Mouse (Mus musculus) liver, embryonic 13.5 days (tissue): ENCODE measurements at regions not wholly inside any gene's neighbourhood (a gene's known extent, or its start where the extent isn't known, plus 50 kb on each side); places are given as distances from the start of the nearest gene placed in this dataset.
"Not testable (repeated sequence)": the region's sequence is repeated elsewhere in the genome, so short reads cannot be mapped to it uniquely, and the experiment has no call there.

Experiments
- ATAC-seq: fragments of 200-750 bp; cut with Nextera tagmentation; 2 replicates; pipeline ENCODE4 v1.8.0; 2017; ENCODE audit warnings: low read depth, mild to moderate bottlenecking, moderate number of reproducible peaks, moderate library complexity
- DNase-seq: peaks from one replicate; pipeline ENCODE4 v3.0.0; 2022
- H3K27ac ChIP-seq: fragments of 300-500 bp; sonication (generic); 2 replicates; pipeline ENCODE4 v1.5.1; 2015; ENCODE audit warnings: moderate library complexity, mild to moderate bottlenecking, inconsistent platforms
- H3K27me3 ChIP-seq: fragments of 300-500 bp; sonication (generic); 2 replicates; pipeline ENCODE4 v1.6.1; 2015; ENCODE audit warnings: mild to moderate bottlenecking, inconsistent platforms
- H3K36me3 ChIP-seq: fragments of 300-500 bp; sonication (generic); 2 replicates; pipeline ENCODE4 v1.6.1; 2015; ENCODE audit warnings: mild to moderate bottlenecking, inconsistent platforms
- H3K4me1 ChIP-seq: fragments of 300-500 bp; sonication (generic); replicated peaks from 2 replicates; pipeline ENCODE4 v1.6.1; 2015; ENCODE audit warnings: inconsistent platforms
- H3K4me2 ChIP-seq: fragments of 300-500 bp; sonication (generic); 2 replicates; pipeline ENCODE4 v1.6.1; 2015; ENCODE audit warnings: inconsistent platforms, mild to moderate bottlenecking, moderate library complexity
- H3K4me3 ChIP-seq: fragments of 300-500 bp; sonication (generic); replicated peaks from 2 replicates; pipeline ENCODE4 v1.5.1; 2015; ENCODE audit warnings: mild to moderate bottlenecking, inconsistent platforms
- H3K9ac ChIP-seq: fragments of 300-500 bp; sonication (generic); 2 replicates; pipeline ENCODE4 v1.6.1; 2015; ENCODE audit warnings: mild to moderate bottlenecking, inconsistent platforms
- H3K9me3 ChIP-seq: fragments of 300-500 bp; sonication (generic); replicated peaks from 2 replicates; pipeline ENCODE4 v1.6.1; 2016; ENCODE audit warnings: inconsistent platforms
- WGBS: fragments of 180-500 bp; shearing (Covaris S2); methylation state at CpG from one replicate; pipeline ENCODE4 v1.1.7; 2015; ENCODE audit not compliant: insufficient replicate concordance; 5-methylcytosine and 5-hydroxymethylcytosine counted together

DNA sequence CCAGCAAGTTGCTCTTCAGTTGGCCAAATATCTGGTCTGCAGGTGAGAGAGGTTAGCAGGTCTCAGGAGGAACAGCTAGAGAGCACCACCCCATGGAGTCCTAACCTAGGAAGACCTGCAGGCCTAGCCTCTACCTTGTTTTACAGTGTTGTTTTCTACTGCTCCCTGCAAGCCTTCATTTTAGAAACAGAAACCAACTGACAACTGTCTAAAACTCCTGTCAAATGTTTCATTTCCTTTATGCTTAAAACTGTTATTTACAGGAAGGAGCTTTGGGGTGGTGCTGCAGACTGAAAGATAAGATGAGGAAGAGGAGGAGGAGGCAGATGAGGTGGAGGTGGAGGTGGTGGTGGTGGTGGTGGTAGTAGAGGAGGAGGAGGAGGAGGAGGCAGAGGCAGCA is 96.6 kb upstream of the Selenop start:
- Histone ChIP-seq H3K36me3 (no peaks in the 10 kb centered on the region), H3K4me3 (no peak overlapping the region), H3K9ac (no peak overlapping the region), H3K4me1 (no peaks in the 10 kb centered on the region), H3K4me2 (no peak overlapping the region), H3K27me3 (no peaks in the 10 kb centered on the region), H3K27ac (no peak overlapping the region), H3K9me3 (no peaks in the 10 kb centered on the region)
- DNase-seq (no peak), ATAC-seq (no peak)

DNA sequence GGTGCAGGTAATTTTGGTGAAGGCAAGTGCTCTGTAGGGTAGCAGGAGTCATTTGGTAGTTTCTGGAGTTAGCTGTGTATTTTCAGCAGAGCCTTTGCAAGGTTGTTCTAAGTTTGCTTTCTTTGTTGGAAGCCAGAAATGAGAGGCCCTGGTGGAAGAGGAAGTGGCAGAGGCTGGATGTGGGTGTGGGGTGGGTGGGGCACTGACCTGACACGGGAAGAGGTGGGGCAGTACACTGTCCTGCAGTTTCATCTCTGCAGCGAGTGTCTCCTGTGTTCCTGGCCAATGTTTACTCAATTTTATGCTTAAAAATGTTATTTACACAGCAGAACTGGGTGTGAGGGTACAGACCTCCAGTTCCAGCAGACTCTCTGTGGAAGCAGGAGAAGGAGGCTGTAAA is 94.3 kb upstream of the Selenop start:
- ATAC-seq (no peak), DNase-seq (no peak)
- H3K4me2 ChIP-seq, result no peak overlapping the region
- 28% methylated on average over 2 of the region's 2 CpGs for WGBS
- no peak overlapping the region for H3K4me3 ChIP-seq
- no peaks in the 10 kb centered on the region for H3K27me3 ChIP-seq
- no peaks in the 10 kb centered on the region for H3K9me3 ChIP-seq
- H3K36me3 ChIP-seq, result no peaks in the 10 kb centered on the region
- no peak overlapping the region for H3K9ac ChIP-seq
- no peaks in the 10 kb centered on the region for H3K4me1 ChIP-seq
- H3K27ac ChIP-seq, result no peak overlapping the region

DNA sequence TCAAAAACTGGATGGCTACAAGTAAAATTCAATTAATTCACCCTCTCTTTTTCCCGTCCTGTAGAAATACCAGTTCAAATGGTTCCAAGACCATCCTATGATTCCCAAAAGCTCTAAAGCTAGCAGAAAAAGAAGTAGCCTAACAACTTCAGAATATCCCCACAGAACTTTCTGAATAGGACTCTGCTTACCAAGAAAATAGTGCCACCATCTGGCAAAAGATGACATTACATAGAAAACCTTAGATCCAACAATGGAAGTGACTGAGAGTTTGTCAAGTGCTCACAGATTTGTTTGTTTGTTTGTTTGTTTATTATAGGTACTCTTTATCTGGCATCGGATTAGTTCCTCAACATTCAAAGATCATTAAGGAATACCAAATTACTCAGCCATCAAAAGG is 93.5 kb upstream of the Selenop start:
- Histone ChIP-seq H3K4me2 (no peak overlapping the region), H3K9me3 (no peaks in the 10 kb centered on the region), H3K27me3 (no peaks in the 10 kb centered on the region), H3K4me1 (no peaks in the 10 kb centered on the region), H3K36me3 (no peaks in the 10 kb centered on the region), H3K4me3 (no peak overlapping the region), H3K27ac (no peak overlapping the region), H3K9ac (no peak overlapping the region)
- 26% methylated on average over 2 of the region's 2 CpGs for WGBS
- ATAC-seq, result no peak
- no peak for DNase-seq

DNA sequence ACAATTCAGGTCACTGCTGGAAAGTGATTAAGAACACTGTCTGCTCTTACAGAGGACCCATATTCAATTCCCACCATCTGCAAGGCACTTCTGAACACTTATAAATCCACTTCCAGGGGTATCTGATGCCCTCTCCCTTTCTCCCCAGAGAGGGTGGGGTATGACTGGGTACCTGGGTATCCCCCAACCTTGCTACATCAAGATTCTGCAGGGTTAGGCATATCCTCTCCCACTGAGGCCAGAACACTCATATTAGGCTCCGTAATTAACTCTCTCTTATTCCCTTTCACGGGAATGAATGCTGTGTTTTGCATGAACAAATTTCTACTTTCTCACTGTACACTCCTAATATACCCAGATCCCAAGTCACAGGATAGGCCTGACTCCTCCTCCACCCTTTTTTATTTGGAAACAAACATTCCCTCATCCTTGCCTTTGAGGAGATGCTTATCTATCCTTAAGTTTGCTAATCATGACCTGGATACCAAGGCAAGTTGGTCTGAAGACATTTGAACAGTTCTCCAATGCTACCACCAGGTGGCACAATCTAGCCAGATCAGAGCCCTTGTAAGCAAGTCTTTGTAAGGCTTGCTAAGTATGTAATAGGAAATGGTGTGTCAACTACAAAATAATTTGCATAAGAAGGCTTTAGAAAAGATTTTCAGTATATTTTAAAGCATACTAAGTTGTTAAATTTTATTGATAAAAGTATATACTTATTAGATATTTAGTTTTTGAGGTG is 66.3 kb upstream of the Selenop start:
- Histone ChIP-seq H3K4me3 (no peak overlapping the region), H3K27ac (no peak overlapping the region), H3K27me3 (no peaks in the 10 kb centered on the region), H3K4me2 (no peak overlapping the region), H3K4me1 (no peaks in the 10 kb centered on the region), H3K9ac (no peak overlapping the region), H3K36me3 (no peaks in the 10 kb centered on the region), H3K9me3 (no peaks in the 10 kb centered on the region)
- WGBS, result 56% methylated on average over 2 of the region's 2 CpGs
- ATAC-seq (no peak), DNase-seq (no peak)

DNA sequence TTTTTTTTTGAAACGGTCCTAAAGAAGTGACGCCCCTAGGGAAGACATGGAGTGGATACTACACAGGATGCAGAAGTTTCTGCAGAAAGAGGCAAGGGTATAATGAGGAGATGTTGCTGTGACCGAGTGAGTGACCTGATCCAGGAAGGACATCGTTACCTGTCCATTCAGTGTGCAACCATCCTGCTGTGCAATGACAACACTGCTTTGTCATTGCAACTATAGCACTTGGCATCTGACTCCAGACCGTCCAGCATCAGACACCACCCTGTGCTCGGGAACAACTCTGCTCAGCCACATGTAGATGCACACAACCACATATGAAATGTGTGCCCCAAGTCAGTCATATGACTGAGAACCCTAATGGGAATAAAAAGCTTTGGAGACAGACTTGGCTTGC is 62.8 kb upstream of the Selenop start:
- Histone ChIP-seq H3K9ac (no peak overlapping the region), H3K27ac (no peak overlapping the region), H3K27me3 (no peaks in the 10 kb centered on the region), H3K4me1 (no peaks in the 10 kb centered on the region), H3K4me3 (no peak overlapping the region), H3K9me3 (no peaks in the 10 kb centered on the region), H3K36me3 (no peaks in the 10 kb centered on the region), H3K4me2 (no peak overlapping the region)
- no peak for DNase-seq
- WGBS, result 57% methylated on average over 6 of the region's 6 CpGs
- no peak for ATAC-seq

DNA sequence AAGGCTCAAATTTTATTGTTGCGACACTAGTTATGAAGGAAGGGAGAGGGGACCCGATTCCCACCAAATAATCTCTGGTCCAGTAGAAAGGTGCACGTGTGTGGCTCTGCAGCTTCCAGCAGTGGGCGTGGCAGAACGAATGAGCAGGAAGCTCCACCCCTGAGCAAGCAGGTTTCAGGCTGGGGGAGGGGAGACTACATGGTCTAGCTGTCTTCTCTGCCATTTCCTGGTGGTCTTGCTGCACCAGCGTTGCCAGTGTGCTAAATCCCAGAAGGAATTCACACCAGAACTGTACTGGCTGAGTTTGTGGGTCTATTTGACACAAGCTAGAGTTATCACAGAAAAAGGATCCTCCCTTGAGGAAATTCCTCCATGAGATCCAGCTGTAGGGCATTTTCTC is 62.3 kb upstream of the Selenop start:
- H3K4me1 ChIP-seq, H3K27me3 ChIP-seq, H3K27ac ChIP-seq, H3K4me3 ChIP-seq, ATAC-seq, H3K4me2 ChIP-seq, H3K9ac ChIP-seq, H3K36me3 ChIP-seq, H3K9me3 ChIP-seq, DNase-seq: not testable (repeated sequence)
- WGBS, result 43% methylated on average over 6 of the region's 6 CpGs

DNA sequence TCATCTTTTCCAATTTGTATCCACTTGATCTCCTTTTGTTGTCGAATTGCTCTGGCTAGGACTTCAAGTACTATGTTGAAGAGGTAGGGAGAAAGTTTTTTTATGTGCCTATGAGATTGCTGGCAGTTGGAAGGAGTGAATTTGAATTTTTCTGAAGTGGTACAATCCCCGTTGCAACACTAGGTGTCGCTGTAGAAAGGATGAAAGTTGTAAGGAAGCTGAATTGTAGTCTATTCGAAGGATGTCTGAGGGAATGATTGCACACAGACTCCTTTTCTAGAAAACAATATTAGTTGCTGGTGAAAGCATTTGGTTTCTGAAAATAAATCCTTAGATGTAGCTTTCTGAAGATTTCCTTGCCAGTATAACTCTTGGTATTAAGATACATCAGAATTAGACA is 54.6 kb upstream of the Selenop start:
- Histone ChIP-seq H3K27me3 (no peaks in the 10 kb centered on the region), H3K9me3 (no peaks in the 10 kb centered on the region), H3K4me1 (no peaks in the 10 kb centered on the region), H3K4me3 (no peak overlapping the region), H3K9ac (no peak overlapping the region), H3K27ac (no peak overlapping the region), H3K4me2 (no peak overlapping the region), H3K36me3 (no peaks in the 10 kb centered on the region)
- 4% methylated on average over 4 of the region's 4 CpGs for WGBS
- ATAC-seq (no peak), DNase-seq (no peak)

DNA sequence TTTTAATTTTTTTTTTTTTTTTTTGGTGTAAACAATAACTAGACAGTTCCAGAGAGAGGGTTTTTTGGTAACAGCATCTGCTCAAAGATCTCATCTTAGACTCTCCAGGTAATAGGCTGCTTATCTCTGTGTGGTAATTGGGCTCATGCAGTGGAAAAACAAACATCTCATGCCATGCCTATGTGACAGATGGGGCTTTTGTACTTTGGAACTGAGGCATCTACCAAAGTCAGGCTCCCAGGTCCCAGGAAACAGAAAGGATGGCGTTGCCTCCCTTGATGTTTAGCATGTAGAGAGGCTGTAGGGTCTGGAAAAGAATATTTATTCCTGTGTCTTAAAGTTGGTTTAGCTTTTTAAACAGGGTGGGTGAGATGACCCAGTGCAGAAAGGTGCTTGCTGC is 53.1 kb upstream of the Selenop start:
- ATAC-seq, result 0 out of 2 replicates have a peak, but pooled peaks have one; percentile 43
- WGBS, result 41% methylated on average over 1 of the region's 1 CpGs

More for the DNA sequence above, 53.1 kb upstream of the Selenop start:
- H3K27ac ChIP-seq, result no peak overlapping the region
- no peaks in the 10 kb centered on the region for H3K27me3 ChIP-seq
- H3K4me3 ChIP-seq, result no peak overlapping the region
- H3K4me1 ChIP-seq, result no peaks in the 10 kb centered on the region
- no peak overlapping the region for H3K9ac ChIP-seq
- DNase-seq, result no peak
- no peaks in the 10 kb centered on the region for H3K36me3 ChIP-seq
- H3K4me2 ChIP-seq, result no peak overlapping the region
- H3K9me3 ChIP-seq, result no peaks in the 10 kb centered on the region
